Mouse (Mus musculus) hindbrain, embryonic 16.5 days (tissue): ENCODE measurements at regions not wholly inside any gene's neighbourhood (a gene's known extent, or its start where the extent isn't known, plus 50 kb on each side); places are given as distances from the start of the nearest gene placed in this dataset.
A peak's percentile ranks its signal among the peaks of the same experiment; 100 is the strongest.

Source experiments
- ATAC-seq: fragments of 200-750 bp; cut with Nextera tagmentation; 2 replicates; pipeline ENCODE4 v1.8.0; 2017; ENCODE audit warnings: moderate TSS enrichment, moderate library complexity
- H3K27ac ChIP-seq: fragments of 300-500 bp; sonication (generic); 2 replicates; pipeline ENCODE4 v1.5.1; 2014; ENCODE audit warnings: low read depth, mild to moderate bottlenecking, control low read depth, low read length, moderate library complexity
- H3K27me3 ChIP-seq: fragments of 300-500 bp; sonication (generic); replicated peaks from 2 replicates; pipeline ENCODE4 v1.6.1; 2014; ENCODE audit warnings: low read length; ENCODE audit not compliant: control insufficient read depth, insufficient read depth
- H3K36me3 ChIP-seq: fragments of 300-500 bp; sonication (generic); 2 replicates; pipeline ENCODE4 v1.6.1; 2014; ENCODE audit warnings: mild to moderate bottlenecking, low read length, moderate library complexity, mixed read lengths; ENCODE audit not compliant: control insufficient read depth, insufficient read depth
- H3K4me1 ChIP-seq: fragments of 300-500 bp; sonication (generic); 2 replicates; pipeline ENCODE4 v1.6.1; 2014; ENCODE audit warnings: low read depth, low read length; ENCODE audit not compliant: control insufficient read depth, insufficient read depth
- H3K4me2 ChIP-seq: fragments of 300-500 bp; sonication (generic); 2 replicates; pipeline ENCODE4 v1.6.1; 2014; ENCODE audit warnings: mild to moderate bottlenecking, low read length, control low read depth, moderate library complexity
- H3K4me3 ChIP-seq: fragments of 300-500 bp; sonication (generic); 2 replicates; pipeline ENCODE4 v1.5.1; 2014; ENCODE audit warnings: mild to moderate bottlenecking, low read length, control low read depth, moderate library complexity
- H3K9ac ChIP-seq: fragments of 300-500 bp; sonication (generic); 2 replicates; pipeline ENCODE4 v1.6.1; 2014; ENCODE audit warnings: low read depth, mild to moderate bottlenecking, control low read depth, low read length, moderate library complexity
- H3K9me3 ChIP-seq: fragments of 300-500 bp; sonication (generic); 2 replicates; pipeline ENCODE4 v1.6.1; 2014; ENCODE audit warnings: mild to moderate bottlenecking, low read length, moderate library complexity; ENCODE audit not compliant: control insufficient read depth
- WGBS: fragments of 180-500 bp; shearing (Covaris S2); extraction: QIAGEN DNeasy Blood & Tissue Kit; methylation state at CpG from one replicate; pipeline ENCODE4 v1.1.7; 2014; 5-methylcytosine and 5-hydroxymethylcytosine counted together

GRCm38 (mm10) chr1:122095726-122096125, 527.9 kb upstream of the Ddx18 start:
- Histone ChIP-seq H3K4me2 (no peak overlapping the region), H3K9me3 (no peaks in the 10 kb centered on the region), H3K9ac (no peak overlapping the region), H3K4me3 (no peak overlapping the region), H3K27me3 (no peaks in the 10 kb centered on the region), H3K27ac (no peak overlapping the region), H3K4me1 (no peaks in the 10 kb centered on the region), H3K36me3 (no peaks in the 10 kb centered on the region)
- ATAC-seq: no peak
- 68% methylated on average over 2 of the region's 2 CpGs for WGBS

- Histone ChIP-seq H3K4me3 (no peak overlapping the region), H3K36me3 (no peaks in the 10 kb centered on the region), H3K4me1 (no peaks in the 10 kb centered on the region), H3K27ac (no peak overlapping the region), H3K27me3 (no peaks in the 10 kb centered on the region), H3K4me2 (no peak overlapping the region), H3K9me3 (no peaks in the 10 kb centered on the region), H3K9ac (no peak overlapping the region)
- WGBS: 73% methylated on average over 5 of the region's 5 CpGs
- 0 out of 2 replicates have a peak, but pooled peaks have one; percentile 48 for ATAC-seq
These were observed 514.7 kb upstream of the Ddx18 start for GRCm38 (mm10) chr1:122082481-122082880.

GRCm38 (mm10) chr1:122076085-122076484, 508.3 kb upstream of the Ddx18 start:
- Histone ChIP-seq H3K4me2 (no peak overlapping the region), H3K9ac (no peak overlapping the region), H3K4me1 (no peaks in the 10 kb centered on the region), H3K4me3 (no peak overlapping the region), H3K27me3 (no peaks in the 10 kb centered on the region), H3K27ac (no peak overlapping the region), H3K9me3 (no peaks in the 10 kb centered on the region), H3K36me3 (no peaks in the 10 kb centered on the region)
- ATAC-seq: no peak
- 84% methylated on average over 5 of the region's 5 CpGs for WGBS

GRCm38 (mm10) chr1:122055146-122055545, 487.4 kb upstream of the Ddx18 start:
- Histone ChIP-seq H3K27ac (no peak overlapping the region), H3K9me3 (no peaks in the 10 kb centered on the region), H3K36me3 (no peaks in the 10 kb centered on the region), H3K9ac (no peak overlapping the region), H3K4me3 (no peak overlapping the region), H3K27me3 (no peaks in the 10 kb centered on the region), H3K4me2 (no peak overlapping the region), H3K4me1 (no peaks in the 10 kb centered on the region)
- WGBS: 90% methylated on average over 1 of the region's 1 CpGs
- no peak for ATAC-seq

GRCm38 (mm10) chr1:122048112-122048725, 480.4 kb upstream of the Ddx18 start:
- Histone ChIP-seq H3K4me3 (no peak overlapping the region), H3K4me1 (no peaks in the 10 kb centered on the region), H3K27ac (no peak overlapping the region), H3K9ac (no peak overlapping the region), H3K36me3 (no peaks in the 10 kb centered on the region), H3K9me3 (no peaks in the 10 kb centered on the region), H3K27me3 (no peaks in the 10 kb centered on the region), H3K4me2 (no peak overlapping the region)
- WGBS: 79% methylated on average over 2 of the region's 2 CpGs
- ATAC-seq: no peak; the same call in 1 of the 2 replicates

GRCm38 (mm10) chr1:122043896-122044295, 476.1 kb upstream of the Ddx18 start:
- no peaks in the 10 kb centered on the region for H3K27me3 ChIP-seq
- H3K4me2 ChIP-seq: no peak overlapping the region
- no peaks in the 10 kb centered on the region for H3K9me3 ChIP-seq
- no peaks in the 10 kb centered on the region for H3K36me3 ChIP-seq
- ATAC-seq: no peak
- no peak overlapping the region for H3K9ac ChIP-seq
- no peak overlapping the region for H3K27ac ChIP-seq
- no peak overlapping the region for H3K4me3 ChIP-seq
- 88% methylated on average over 1 of the region's 1 CpGs for WGBS
- H3K4me1 ChIP-seq: no peaks in the 10 kb centered on the region

- WGBS: 61% methylated on average over 5 of the region's 5 CpGs
- Histone ChIP-seq H3K27ac (no peak overlapping the region), H3K4me3 (no peak overlapping the region), H3K4me1 (no peaks in the 10 kb centered on the region), H3K27me3 (no peaks in the 10 kb centered on the region), H3K9ac (no peak overlapping the region), H3K9me3 (no peaks in the 10 kb centered on the region), H3K4me2 (no peak overlapping the region), H3K36me3 (no peaks in the 10 kb centered on the region)
- ATAC-seq: peak; percentile 54
These were observed 475.3 kb upstream of the Ddx18 start for GRCm38 (mm10) chr1:122043114-122043513.

- Histone ChIP-seq H3K4me2 (no peak overlapping the region), H3K27me3 (no peaks in the 10 kb centered on the region), H3K9ac (no peak overlapping the region), H3K36me3 (no peaks in the 10 kb centered on the region), H3K27ac (no peak overlapping the region), H3K4me1 (no peaks in the 10 kb centered on the region), H3K4me3 (no peak overlapping the region), H3K9me3 (peaks cover 3% of the 10 kb centered on the region; the same call in 1 of the 2 replicates)
- no peak for ATAC-seq
- WGBS: 92% methylated on average over 2 of the region's 2 CpGs
These were observed 440.0 kb upstream of the Ddx18 start for GRCm38 (mm10) chr1:122007749-122008148.

- 0 out of 2 replicates have a peak, but pooled peaks have one; percentile 34 for ATAC-seq
- H3K4me1 ChIP-seq: no peaks in the 10 kb centered on the region
- H3K9ac ChIP-seq: no peak overlapping the region
- no peaks in the 10 kb centered on the region for H3K36me3 ChIP-seq
- H3K27me3 ChIP-seq: no peaks in the 10 kb centered on the region
- H3K4me3 ChIP-seq: no peak overlapping the region
- H3K9me3 ChIP-seq: no peaks in the 10 kb centered on the region
- no peak overlapping the region for H3K4me2 ChIP-seq
- no peak overlapping the region for H3K27ac ChIP-seq
- 54% methylated on average over 1 of the region's 1 CpGs for WGBS
These were observed 428.7 kb upstream of the Ddx18 start for GRCm38 (mm10) chr1:121996461-121996860.
